Mouse (Mus musculus): ENCODE results near the gene Tmem81. TPM values are rescaled to one million over a fixed set of nuclear protein-coding genes. Genes with fewer than 3 reads are reported as not detected.

The Tmem81 gene
- polyA plus RNA-seq, 1 experiment = 1.3 TPM

DNA sequence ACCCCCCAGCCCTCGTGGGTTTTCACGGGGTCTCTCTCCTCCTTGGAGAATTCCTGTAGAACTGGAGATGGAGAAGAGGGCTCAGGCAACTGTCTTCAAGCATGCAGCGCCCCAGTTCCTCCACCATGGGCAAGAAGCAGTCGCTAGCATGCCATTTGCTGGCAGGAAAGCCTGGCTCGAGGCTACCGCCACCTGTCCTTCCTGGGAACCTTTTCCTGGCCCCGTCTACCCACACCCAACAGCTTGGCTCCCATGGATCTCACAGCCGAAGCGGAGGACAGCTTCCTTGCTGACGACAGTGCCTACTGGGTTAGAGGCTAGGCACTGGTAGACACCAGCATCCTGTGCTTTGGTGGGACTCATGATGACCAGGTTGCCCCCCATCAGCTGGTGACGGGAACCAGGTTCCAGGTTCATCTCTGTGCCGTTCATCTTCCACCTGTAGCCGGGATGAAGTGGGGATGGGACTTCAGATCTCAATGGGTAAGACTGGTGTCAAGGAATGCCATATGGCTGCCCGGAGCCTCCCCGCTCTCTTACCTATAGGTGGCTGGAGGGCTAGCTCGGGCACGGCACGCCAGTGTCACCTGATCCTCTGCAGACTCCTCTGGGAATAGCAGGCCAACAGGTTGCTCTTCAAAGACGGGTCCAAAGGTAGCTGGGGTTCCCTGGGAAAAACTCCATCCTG is 22.8 kb downstream of the Tmem81 start:
- Histone ChIP-seq H3K79me2 (ENCODE audit: control insufficient read depth, insufficient read depth) (no peaks in the 10 kb centered on the region), H3K79me3 (ENCODE audit: low read depth) (no peaks in the 10 kb centered on the region), H3K27me3 (ENCODE audit: control insufficient read depth, insufficient read depth, insufficient read length) (peaks cover 78% of the 10 kb centered on the region), H3K36me3 (ENCODE audit: control insufficient read depth, insufficient read depth) (no peaks in the 10 kb centered on the region), H3K4me3 (ENCODE audit: insufficient read depth, poor library complexity, severe bottlenecking) (no peak overlapping the region), H3ac (ENCODE audit: control insufficient read depth, insufficient read length, low read depth) (no peak overlapping the region)
- TF ChIP-seq USF1 (IDR thresholded peaks at IDR 0.05; ENCODE audit: low read depth) (no peak), CEBPB (IDR thresholded peaks at IDR 0.05; ENCODE audit: low read depth) (no peak), MYOG (IDR thresholded peaks at IDR 0.05; ENCODE audit: control insufficient read depth, extremely low read depth, insufficient read length) (no peak), FOSL1 (IDR thresholded peaks at IDR 0.05; ENCODE audit: insufficient read depth, low read length, poor library complexity, severe bottlenecking) (no peak), CTCF (IDR thresholded peaks at IDR 0.05; ENCODE audit: control insufficient read depth, insufficient read depth, insufficient read length) (no peak), MYOD1 (IDR thresholded peaks at IDR 0.05; ENCODE audit: control insufficient read depth, insufficient read length, low read depth) (no peak), MAX (IDR thresholded peaks at IDR 0.05) (no peak)

DNA sequence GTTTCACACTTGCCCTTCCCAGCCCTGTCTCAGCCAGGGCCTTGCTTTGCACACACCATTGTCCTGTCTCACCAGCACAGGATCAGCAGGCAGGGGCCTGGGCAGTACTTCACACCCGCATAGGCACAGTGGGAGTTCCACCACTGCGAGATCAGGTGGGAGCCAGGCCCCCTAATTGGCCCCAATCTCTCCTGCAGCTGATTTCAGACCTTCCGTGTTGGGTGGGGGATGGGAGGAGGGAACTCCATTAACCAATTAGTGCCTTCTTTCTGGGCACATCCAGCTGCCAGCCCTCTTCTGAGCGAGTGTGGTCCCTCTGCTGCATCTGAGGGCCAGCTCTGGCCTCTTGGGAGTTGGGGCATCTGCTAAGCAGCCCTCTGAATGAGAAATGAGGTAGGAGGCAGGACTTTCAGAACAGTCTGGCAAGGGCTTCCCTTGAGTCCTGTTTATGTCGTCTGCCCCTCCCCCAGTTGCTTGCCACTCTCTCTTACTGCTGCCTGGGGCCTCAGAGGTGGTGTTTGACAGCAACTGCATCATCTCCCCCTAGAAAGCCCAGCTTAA is 24.7 kb downstream of the Tmem81 start:
- Histone ChIP-seq H3K4me3 (ENCODE audit: insufficient read depth, poor library complexity, severe bottlenecking) (no peak overlapping the region), H3K27me3 (ENCODE audit: control insufficient read depth, insufficient read depth, insufficient read length) (peaks cover 89% of the 10 kb centered on the region), H3ac (ENCODE audit: control insufficient read depth, insufficient read length, low read depth) (no peak overlapping the region), H3K36me3 (ENCODE audit: control insufficient read depth, insufficient read depth) (no peaks in the 10 kb centered on the region), H3K79me3 (ENCODE audit: low read depth) (no peaks in the 10 kb centered on the region), H3K79me2 (ENCODE audit: control insufficient read depth, insufficient read depth) (no peaks in the 10 kb centered on the region)
- no peak for TF ChIP-seq USF1 (IDR thresholded peaks at IDR 0.05; ENCODE audit: low read depth)
- TF ChIP-seq MYOG (IDR thresholded peaks at IDR 0.05; ENCODE audit: control insufficient read depth, extremely low read depth, insufficient read length) = no peak
- TF ChIP-seq CTCF (IDR thresholded peaks at IDR 0.05; ENCODE audit: control insufficient read depth, insufficient read depth, insufficient read length) = no peak
- no peak for TF ChIP-seq CEBPB (IDR thresholded peaks at IDR 0.05; ENCODE audit: low read depth)
- TF ChIP-seq MYOD1 (IDR thresholded peaks at IDR 0.05; ENCODE audit: control insufficient read depth, insufficient read length, low read depth) = no peak
- TF ChIP-seq MAX (IDR thresholded peaks at IDR 0.05) = no peak
- TF ChIP-seq FOSL1 (IDR thresholded peaks at IDR 0.05; ENCODE audit: insufficient read depth, low read length, poor library complexity, severe bottlenecking) = no peak

DNA sequence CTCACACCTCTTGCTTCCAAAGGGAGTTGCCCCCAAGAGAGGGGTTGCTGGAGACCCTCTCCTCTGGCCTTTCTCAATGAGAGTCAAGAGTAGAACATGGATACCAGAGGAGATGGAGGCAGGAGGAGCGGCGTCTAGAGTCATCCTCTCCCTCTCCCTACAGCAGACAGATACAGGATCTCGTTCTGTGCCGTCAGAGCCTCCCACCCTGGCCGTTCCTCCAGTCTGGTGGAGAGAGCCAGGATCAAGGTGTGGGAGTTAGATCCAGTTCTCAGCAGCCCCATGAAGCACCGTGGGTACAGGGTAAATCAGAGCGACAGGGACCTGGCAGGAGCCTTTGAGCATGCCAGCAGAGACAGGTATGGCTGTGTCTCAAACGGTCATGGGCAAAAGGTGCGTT is 26.5 kb downstream of the Tmem81 start:
- Histone ChIP-seq H3K4me3 (ENCODE audit: insufficient read depth, poor library complexity, severe bottlenecking) (no peak overlapping the region), H3K79me3 (ENCODE audit: low read depth) (no peaks in the 10 kb centered on the region), H3K27me3 (ENCODE audit: control insufficient read depth, insufficient read depth, insufficient read length) (peaks cover 97% of the 10 kb centered on the region), H3K36me3 (ENCODE audit: control insufficient read depth, insufficient read depth) (no peaks in the 10 kb centered on the region), H3ac (ENCODE audit: control insufficient read depth, insufficient read length, low read depth) (no peak overlapping the region), H3K79me2 (ENCODE audit: control insufficient read depth, insufficient read depth) (no peaks in the 10 kb centered on the region)
- no peak for TF ChIP-seq MAX (IDR thresholded peaks at IDR 0.05)
- TF ChIP-seq FOSL1 (IDR thresholded peaks at IDR 0.05; ENCODE audit: insufficient read depth, low read length, poor library complexity, severe bottlenecking) = no peak
- no peak for TF ChIP-seq USF1 (IDR thresholded peaks at IDR 0.05; ENCODE audit: low read depth)
- TF ChIP-seq MYOD1 (IDR thresholded peaks at IDR 0.05; ENCODE audit: control insufficient read depth, insufficient read length, low read depth) = no peak
- no peak for TF ChIP-seq MYOG (IDR thresholded peaks at IDR 0.05; ENCODE audit: control insufficient read depth, extremely low read depth, insufficient read length)
- TF ChIP-seq CTCF (IDR thresholded peaks at IDR 0.05; ENCODE audit: control insufficient read depth, insufficient read depth, insufficient read length) = no peak
- TF ChIP-seq CEBPB (IDR thresholded peaks at IDR 0.05; ENCODE audit: low read depth) = no peak

DNA sequence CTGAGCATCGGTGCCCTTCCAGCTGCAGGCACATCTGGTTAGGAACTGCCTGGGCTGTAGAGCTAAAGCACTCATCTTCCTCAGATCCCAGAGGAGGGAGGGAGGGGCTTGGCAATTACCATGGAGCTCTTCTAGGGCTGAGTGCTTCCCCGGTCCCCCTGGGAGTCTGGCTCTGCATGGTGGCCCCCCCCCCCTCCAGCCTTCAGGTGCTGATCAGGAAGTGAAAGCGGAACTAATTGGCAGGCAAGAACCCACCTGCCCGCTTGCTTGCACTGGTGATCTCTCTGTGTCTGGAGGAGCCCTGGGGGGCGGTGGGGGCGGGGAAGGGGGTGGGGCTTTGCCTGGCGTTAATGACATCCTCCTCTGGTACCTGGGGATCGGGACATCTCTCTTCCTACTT is 27.8 kb downstream of the Tmem81 start:
- Histone ChIP-seq H3K27me3 (ENCODE audit: control insufficient read depth, insufficient read depth, insufficient read length) (peaks cover 94% of the 10 kb centered on the region), H3K4me3 (ENCODE audit: insufficient read depth, poor library complexity, severe bottlenecking) (no peak overlapping the region), H3K79me2 (ENCODE audit: control insufficient read depth, insufficient read depth) (no peaks in the 10 kb centered on the region), H3K36me3 (ENCODE audit: control insufficient read depth, insufficient read depth) (no peaks in the 10 kb centered on the region), H3K79me3 (ENCODE audit: low read depth) (no peaks in the 10 kb centered on the region), H3ac (ENCODE audit: control insufficient read depth, insufficient read length, low read depth) (no peak overlapping the region)
- TF ChIP-seq MYOG (IDR thresholded peaks at IDR 0.05; ENCODE audit: control insufficient read depth, extremely low read depth, insufficient read length) (no peak), FOSL1 (IDR thresholded peaks at IDR 0.05; ENCODE audit: insufficient read depth, low read length, poor library complexity, severe bottlenecking) (no peak)

DNA sequence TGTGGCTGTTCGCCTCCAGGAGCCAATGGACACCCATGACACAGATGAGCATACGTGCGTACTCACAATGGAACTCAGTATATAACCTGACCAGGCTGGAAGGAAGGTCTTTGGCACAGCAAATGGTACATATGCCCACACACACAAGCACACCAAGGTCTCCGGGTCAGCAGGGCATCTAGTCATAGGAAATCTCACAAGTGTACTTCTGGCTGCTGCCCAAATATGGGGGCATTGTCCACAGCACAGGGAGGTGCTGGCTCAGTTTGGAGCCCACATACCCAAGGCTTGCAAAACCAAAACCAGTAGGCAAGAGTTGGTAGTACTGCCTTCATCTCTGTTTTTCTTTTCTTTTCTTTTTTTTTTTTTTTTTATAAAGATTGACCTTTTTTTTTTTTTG is 29.5 kb downstream of the Tmem81 start:
- no peak overlapping the region for H3ac ChIP-seq (ENCODE audit: control insufficient read depth, insufficient read length, low read depth)
- H3K27me3 ChIP-seq (ENCODE audit: control insufficient read depth, insufficient read depth, insufficient read length) = peaks cover 93% of the 10 kb centered on the region
- TF ChIP-seq MAX (IDR thresholded peaks at IDR 0.05) (no peak), CEBPB (IDR thresholded peaks at IDR 0.05; ENCODE audit: low read depth) (no peak), FOSL1 (IDR thresholded peaks at IDR 0.05; ENCODE audit: insufficient read depth, low read length, poor library complexity, severe bottlenecking) (no peak), USF1 (IDR thresholded peaks at IDR 0.05; ENCODE audit: low read depth) (no peak), MYOG (IDR thresholded peaks at IDR 0.05; ENCODE audit: control insufficient read depth, extremely low read depth, insufficient read length) (no peak), MYOD1 (IDR thresholded peaks at IDR 0.05; ENCODE audit: control insufficient read depth, insufficient read length, low read depth) (no peak), CTCF (IDR thresholded peaks at IDR 0.05; ENCODE audit: control insufficient read depth, insufficient read depth, insufficient read length) (no peak)
- no peaks in the 10 kb centered on the region for H3K79me2 ChIP-seq (ENCODE audit: control insufficient read depth, insufficient read depth)
- H3K36me3 ChIP-seq (ENCODE audit: control insufficient read depth, insufficient read depth) = no peaks in the 10 kb centered on the region
- no peak overlapping the region for H3K4me3 ChIP-seq (ENCODE audit: insufficient read depth, poor library complexity, severe bottlenecking)
- H3K79me3 ChIP-seq (ENCODE audit: low read depth) = no peaks in the 10 kb centered on the region
